Mouse (Mus musculus) heart, postnatal 25 days (tissue): ENCODE measurements around the gene Clip2. TPM values are rescaled to one million over a fixed set of nuclear protein-coding genes. Genes with fewer than 3 reads are reported as not detected.

Source experiments
- DNase-seq: peaks from one replicate; pipeline ENCODE4 v3.0.0; 2022; ENCODE audit warnings: low spot score
- intact Hi-C: fragments of 180-260 bp; cut with DNase I; formaldehyde crosslinking; loops from one replicate; pipeline ENCODE4 v1.15.1; 2025
- microRNA-seq: library from miRNA; unstranded; fragments of <30 nt; microRNA quantifications from one replicate; pipeline ENCODE4 v1.2.0, GENCODE M21; 2022
- total RNA-seq, 2 experiments: library from RNA; stranded (reverse); gene quantifications; 2 replicates each; pipeline ENCODE4 v1.2.3; 2021

The Clip2 gene
- total RNA-seq, 2 experiments from 2014 or later, result 6.9 to 7.9 TPM

- intact Hi-C loops, result no loop called here
- DNase-seq, result no peak
Measured at GRCm38 (mm10) chr5:134445208-134445831, 106.9 kb downstream of the Clip2 start.

DNA sequence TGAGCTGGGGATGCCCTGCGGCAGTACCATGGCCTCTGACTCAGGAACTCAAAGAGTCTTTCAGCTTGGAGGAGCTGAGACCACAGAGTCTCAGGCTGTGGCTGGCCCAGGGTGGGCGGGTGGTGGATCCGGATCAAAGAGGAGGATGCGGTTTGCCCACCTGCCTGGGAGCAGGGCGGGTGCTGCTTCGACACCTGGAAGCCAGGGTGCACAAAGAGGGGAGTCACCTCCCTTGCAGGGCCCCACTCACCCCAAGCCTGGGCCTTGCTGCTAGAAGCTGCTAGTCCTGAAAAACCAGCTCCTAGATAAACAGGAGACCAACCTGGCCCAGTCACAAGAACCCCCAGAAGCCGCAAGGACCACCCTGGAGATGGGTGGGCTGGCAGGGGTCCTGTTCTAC, 107.8 kb downstream of the Clip2 start:
- intact Hi-C loops, result no loop called here
- no peak for DNase-seq

DNA sequence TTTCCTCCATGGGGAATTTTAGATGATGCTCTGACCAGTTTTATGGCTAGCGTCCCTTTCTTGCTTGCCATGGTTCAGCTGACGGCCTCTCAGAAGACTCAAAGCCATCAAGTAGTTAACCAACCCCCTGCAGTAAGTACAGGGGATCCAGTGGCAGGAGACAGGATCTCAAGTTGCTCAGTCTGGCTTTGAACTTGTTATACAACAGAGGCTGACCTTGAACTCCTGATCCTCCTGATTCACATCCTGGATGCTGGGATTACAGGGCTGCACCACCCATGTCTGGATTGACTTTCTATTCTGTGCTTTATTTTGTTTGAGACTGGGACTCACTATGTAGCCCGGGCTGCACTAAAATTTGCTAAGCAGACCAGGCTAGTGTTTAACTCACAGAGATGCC, 110.2 kb downstream of the Clip2 start:
- no peak for DNase-seq
- intact Hi-C loops, result no loop called here

GRCm38 (mm10) chr5:134441105-134441504, 111.1 kb downstream of the Clip2 start:
- intact Hi-C loops, result no loop called here
- no peak for DNase-seq

- intact Hi-C loops, result no loop called here
- peak; percentile 31 for DNase-seq
Measured at GRCm38 (mm10) chr5:134440098-134440497, 112.1 kb downstream of the Clip2 start.

GRCm38 (mm10) chr5:134439481-134439880, 112.8 kb downstream of the Clip2 start:
- intact Hi-C loops, result no loop called here

More at GRCm38 (mm10) chr5:134439481-134439880, 112.8 kb downstream of the Clip2 start:
- no peak for DNase-seq

Small RNAs within 50 kb of the gene (microRNA-seq; reads per million reads assigned to microRNA genes)
- gene Gm26340 (not detected), gene Mir7228 (not detected)

Other genes starting within 250 kb of the Clip2 start
- gene Gtf2i, start 237.7 kb downstream of the Clip2 start, total RNA-seq, result 100 to 1,000 TPM; 194 to 218 TPM
- gene Gtf2ird1, start 95.7 kb downstream of the Clip2 start, total RNA-seq, result 10 to 100 TPM; 18.2 to 26.3 TPM
- gene Syna, start 7.7 kb upstream of the Clip2 start, total RNA-seq, result not detected
- 10 to 100 TPM; 24.8 TPM for gene Rfc2, start 28.9 kb upstream of the Clip2 start, total RNA-seq
- gene Lat2, start 62.6 kb upstream of the Clip2 start, total RNA-seq, result 1 to 10 TPM; 1.7 to 2.0 TPM
- 100 to 1,000 TPM; 135 to 146 TPM for gene Eif4h, start 87.1 kb upstream of the Clip2 start, total RNA-seq
- gene Limk1, start 136.2 kb upstream of the Clip2 start, total RNA-seq, result 1 to 10 TPM; 4.7 to 5.0 TPM
- 100 to 1,000 TPM; 147 to 183 TPM for gene Eln, start 194.9 kb upstream of the Clip2 start, total RNA-seq